Mouse (Mus musculus) myocyte (in vitro differentiated cells): ENCODE measurements around the gene Rxra.

Experiments used
- POLR2A ChIP-seq: IDR thresholded peaks from one replicate; pipeline ENCODE4 v1.6.1; 2011; ENCODE audit warnings: low read depth, mild to moderate bottlenecking, control low read depth, moderate library complexity; ENCODE audit not compliant: insufficient read length
- REST ChIP-seq: IDR thresholded peaks from one replicate; pipeline ENCODE4 v1.6.1; 2011; ENCODE audit warnings: mild to moderate bottlenecking, control low read depth, moderate library complexity; ENCODE audit not compliant: insufficient read depth, insufficient read length

GRCm38 (mm10) chr2:27684017-27684657 lies 7.9 kb downstream of the Rxra start:
- TF ChIP-seq POLR2A (no peak), REST (no peak)
